Mouse (Mus musculus) R1 (cell line): ENCODE measurements around the gene Tspan1.

Experiments used
- DNase-seq: peaks from one replicate; pipeline ENCODE4 v3.0.0-alpha.2; 2018; ENCODE audit warnings: low read depth, low spot score

Gene Tspan1

DNA sequence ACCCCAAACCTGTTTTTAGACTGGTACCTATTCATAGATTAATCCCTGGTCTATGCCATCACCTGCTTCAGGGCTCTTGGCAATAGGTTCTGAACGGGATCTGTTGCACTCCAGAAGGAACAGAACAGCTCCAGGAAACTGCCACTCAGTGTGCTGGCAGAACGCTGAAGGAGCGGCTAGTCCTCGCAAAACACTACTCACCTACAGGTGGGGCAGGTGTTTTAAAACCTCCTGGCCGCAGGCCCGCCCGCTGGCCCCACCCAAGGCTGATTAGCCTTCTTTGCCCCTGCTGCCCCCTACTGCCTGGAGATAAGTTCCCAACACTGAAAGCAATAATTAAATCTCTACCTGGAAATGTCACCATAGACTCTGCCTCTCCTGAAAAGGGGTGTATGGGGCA is at the start of gene Tspan1:
Gene Tspan1, minus strand, starts transcription at position 198 of the 400 bp plus-strand sequence.
- peak; percentile 41 for DNase-seq

DNA sequence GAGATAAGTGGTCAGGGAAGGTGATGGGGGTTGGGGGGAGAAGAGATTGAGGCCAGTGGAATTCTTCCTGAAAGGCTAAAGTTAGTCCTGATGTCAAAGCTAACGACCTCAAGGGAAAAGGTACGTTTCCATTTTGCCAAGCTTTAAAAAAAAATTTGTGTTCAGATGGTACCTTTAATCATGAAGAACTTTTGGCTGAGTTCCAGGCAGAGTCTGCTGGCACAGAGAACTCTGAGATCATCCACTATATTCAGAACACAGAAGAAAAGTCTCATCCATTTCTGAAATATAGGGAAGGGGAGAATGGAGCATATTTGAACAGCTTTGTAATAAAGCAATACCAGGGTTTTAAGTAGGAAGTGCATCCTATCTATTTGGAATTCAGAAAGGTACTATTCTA is 49.6 kb upstream of the Tspan1 start:
- no peak for DNase-seq

DNA sequence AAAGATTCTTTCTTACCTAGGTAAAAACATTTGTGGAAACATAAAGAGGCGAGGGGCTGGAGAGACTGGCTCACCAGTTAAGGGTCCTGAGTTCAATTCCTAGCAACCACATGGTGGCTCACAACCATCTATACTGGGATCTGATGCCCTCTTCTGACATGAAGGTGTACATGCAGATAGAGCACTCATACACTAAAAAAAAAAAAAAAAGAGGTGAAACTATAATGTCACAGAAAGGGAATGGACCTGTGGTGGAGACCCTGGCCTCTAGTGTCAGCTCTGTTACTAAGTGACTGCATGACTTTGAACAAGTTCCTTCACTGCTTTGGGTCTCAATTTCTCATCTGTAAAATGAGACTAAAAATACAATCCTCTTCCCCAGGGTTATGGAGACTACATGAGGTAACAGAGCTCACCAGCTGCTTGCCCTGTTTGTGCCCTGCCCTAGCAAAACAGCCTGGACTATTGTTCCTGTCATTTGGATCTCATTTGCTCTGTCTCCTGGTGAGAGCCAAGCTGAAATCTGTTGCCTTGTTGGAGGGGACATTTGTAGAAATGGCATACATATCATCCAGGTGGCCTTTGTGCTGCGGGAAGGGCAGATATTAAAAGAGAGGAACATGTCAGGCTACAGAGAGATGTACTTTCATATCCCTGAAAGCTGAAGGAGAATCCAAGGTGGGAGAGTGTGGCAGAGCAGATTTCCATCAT is 48.6 kb upstream of the Tspan1 start:
- peak; percentile 25 for DNase-seq

DNA sequence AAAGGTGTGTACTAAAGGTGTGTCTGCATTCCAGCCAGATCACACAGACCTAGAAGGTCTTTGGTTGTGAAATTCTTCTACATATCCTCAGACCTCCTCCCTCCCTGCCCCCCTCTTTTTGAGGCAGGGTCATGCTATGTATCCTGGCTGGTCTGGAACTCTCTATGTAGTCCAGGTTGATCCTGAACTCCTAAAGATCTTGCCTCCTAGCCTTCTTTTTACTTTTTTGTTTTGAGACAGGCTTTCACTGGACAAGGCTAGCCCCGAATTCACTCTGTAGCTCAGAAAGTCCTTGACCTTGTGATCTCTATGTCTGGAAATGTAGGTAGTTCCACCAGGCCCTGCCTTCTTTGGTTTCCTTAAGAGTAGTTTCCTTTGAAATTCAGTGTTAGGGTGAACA is 41.5 kb upstream of the Tspan1 start:
- peak; percentile 71 for DNase-seq

DNA sequence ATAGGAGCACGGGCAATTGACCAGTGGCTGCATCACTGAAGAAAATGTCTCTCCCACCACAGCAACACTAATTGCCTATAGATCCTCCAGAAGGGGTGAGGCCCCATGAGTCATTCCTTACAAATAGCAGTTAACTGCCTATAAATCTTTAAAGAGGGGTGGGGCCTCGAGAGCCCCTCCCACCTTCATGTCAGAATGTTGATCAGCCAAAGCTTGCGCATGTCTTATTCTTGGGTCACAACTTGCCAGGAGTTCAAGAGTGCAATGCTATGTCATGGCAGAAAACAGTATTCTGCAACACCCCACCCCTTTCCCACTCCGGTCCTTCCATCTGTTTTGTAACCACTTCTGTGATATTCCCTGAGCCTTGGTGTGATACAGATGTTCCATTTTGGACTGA is 39.1 kb upstream of the Tspan1 start:
- peak; percentile 63 for DNase-seq

DNA sequence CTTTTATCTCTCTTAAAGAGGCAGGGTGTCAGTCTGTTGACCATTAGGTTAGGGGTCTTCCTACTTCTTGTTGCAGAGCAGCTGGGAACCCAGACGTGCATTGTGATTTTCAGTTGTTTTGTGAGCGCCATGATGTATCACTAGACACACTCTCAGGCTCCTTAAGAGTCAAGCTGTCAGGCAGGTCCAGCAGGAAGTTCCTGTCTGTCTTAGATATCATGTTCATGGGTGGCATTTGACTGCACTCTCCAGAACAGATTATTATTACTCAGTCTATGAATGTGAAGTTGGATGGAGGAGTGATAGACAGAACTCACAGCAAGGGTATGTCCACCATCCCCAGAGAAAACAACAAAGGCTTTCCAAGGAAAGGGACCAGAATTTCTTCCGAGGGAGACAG is 37.0 kb upstream of the Tspan1 start:
- no peak for DNase-seq

DNA sequence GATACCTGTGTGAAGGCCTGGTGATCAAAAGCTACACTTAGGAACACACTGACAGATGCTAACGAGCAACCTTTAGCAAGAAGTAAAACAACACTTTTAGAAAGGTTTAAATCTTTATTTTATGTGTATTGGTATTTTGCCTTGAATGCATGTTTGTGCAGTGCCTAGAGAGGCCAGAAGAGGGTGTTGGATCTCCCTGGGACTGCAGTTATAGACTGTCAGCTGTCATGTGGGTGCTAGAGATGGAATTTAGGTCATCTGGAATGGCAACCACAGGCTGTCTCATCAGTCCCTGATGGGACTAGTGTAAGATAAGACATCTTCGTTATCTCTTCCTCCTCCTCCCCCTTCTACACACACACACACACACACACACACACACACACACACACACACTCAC is 31.0 kb upstream of the Tspan1 start:
- DNase-seq: no peak

DNA sequence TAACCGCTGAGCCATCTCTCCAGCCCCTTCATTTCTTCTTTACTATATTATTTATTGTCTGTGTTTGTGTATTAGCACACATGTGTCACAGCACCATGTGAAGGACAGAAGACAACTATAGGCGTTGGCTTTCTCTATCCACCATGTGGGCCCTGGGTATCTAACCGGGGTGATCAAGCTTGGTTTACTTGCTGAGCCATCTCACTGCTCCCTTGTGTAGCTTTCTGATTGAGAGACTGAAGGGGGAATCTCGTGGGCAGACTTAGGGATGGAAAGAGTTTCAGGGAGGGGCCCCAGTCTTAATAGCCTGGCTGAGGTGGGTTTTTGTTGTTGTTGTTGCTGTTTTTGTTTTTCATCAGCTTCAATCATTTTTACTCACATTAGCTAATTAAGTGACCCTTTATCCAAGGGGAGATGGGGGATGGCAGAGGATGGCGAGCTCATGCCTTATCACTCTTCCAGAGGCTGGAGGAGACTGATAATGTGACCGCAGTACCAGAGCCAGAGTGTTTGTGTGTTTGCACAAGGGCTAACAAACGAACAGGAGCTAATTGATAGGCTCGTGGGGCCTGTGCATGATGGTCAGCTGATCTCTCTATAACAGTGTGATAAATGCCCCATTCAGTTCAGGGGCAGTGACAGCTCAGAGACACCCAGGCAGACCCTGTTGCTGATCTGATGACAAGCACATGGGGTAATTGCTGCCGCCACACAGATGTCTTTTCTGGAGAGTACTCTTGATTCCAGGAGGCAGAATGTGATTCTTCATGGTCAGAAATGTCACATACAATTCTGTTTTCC is 26.4 kb upstream of the Tspan1 start:
- DNase-seq: no peak

DNA sequence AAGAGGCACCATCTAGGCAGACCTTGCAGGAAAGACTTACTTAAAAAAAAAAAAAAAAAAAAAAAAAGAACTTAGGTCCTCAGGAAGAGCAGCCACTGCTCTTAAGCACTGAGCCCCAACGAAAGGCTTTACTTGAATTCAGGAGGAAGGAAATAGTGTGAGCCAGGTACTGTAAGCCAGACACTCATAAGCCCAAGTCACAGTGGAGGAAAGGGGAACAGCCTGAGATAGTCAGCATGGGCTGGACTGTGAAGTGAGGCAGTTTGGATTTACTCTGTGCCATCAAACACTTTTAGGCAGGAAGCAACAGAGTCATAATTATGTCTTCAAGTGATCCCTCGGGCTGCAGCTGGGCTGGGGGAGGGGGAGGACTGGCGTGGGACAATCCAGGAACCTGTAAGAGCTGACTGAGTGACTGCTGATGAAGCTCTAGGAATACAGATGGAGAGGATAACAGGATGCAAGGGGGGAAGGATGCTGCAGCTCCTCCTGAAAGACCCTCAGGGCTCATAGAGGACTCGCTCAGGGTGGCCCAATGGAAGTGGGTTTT is 25.0 kb upstream of the Tspan1 start:
- DNase-seq: no peak

DNA sequence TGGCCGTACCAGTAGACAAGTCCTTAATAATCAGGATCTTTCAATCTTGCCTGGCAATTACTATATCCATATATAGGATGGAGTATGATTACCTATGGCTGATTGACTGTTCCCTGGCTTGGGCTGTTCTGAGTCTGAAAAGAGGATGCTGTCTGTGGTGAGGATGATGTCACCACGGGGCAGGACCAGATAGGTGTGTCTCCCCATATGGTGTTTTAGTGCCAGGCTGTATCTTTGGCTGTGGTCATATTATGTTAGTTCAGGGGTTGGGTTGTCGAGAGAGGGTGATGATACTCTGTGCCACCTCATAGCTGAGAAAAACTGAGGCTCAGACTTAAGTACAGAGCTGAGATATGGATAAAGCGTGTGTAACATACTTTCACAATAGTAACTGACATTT is 17.7 kb upstream of the Tspan1 start:
- no peak for DNase-seq

DNA sequence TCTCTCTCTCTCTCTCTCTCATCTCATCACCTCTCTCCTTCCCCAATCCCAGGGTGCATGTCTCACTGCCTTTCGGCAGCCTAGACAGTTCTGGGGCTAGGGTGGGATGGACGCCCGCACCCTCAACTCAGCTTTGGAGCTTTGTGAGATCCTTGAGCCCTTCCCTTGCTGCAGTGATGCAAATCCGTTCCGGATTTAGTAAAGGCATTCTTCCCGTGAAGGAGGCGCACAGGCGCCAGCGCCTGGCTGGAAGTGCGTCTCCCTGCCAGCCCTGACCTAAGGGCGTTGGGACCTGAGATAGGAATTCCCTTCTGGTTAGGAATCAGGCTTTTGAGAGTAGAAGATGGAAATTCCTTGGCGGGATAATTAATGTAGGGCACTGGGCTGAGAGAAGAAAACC is 15.3 kb upstream of the Tspan1 start:
- peak; percentile 80 for DNase-seq

DNA sequence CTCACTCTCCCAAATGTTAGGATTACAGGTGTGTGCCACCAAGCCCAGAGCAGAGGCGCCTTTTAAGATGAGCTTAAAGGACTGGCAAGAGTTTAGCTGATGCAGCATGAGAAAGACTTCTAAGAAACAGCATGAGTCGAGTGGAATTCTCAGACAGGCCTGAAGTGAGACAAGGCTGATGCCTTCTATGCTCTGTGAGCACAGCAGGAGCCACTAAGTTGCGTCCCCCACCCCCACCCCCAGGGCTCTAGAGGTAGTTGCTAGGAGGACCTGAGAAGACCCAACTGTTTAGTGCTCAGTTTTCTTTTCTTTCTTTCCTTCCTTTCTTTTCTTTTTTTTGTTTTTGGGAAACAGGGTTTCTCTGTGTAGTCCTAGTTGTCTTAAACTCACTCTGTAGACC is 14.7 kb upstream of the Tspan1 start:
- peak; percentile 67 for DNase-seq

DNA sequence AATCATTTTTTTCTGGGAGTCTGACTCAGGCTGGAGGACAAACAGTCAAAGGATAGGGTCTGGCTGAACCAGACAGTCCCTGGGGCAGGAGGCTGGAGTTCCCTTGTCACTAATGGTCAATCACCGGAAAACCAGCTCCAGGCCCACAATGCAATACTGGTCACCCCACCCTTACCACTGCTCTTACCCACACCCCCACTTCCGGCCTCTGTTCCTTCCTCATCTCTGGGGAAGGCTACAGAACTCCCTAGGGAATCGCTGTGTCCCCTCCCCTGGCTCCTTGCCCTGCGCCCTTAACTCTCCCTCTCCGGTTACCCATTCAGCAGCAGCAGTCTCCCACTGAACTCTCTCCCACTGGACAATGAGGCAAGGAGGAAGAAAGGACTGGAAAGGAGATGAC is 9.7 kb upstream of the Tspan1 start:
- peak; percentile 53 for DNase-seq

DNA sequence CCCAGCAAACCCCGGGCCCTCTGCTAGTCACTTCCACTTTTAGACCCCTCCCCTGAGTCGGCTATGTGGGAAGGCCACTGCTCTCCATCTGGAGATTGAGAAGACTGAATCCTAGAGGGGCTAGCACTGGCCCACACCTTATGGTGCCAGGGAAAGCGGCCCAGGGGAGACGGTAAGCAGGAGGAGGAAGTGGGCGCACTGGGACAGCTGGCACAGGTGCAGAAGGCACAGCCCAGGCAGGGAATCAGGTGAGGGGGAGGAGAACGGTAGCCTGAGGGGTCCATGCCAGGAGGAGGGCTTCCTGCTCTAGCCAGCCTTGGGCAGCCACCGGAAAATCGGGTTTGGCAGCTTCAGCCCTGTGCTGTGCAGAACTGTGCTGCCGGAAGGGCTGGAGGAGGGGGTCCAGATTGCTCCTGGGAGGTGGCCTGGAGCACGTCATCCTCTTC is 9.2 kb upstream of the Tspan1 start:
- peak; percentile 71 for DNase-seq

DNA sequence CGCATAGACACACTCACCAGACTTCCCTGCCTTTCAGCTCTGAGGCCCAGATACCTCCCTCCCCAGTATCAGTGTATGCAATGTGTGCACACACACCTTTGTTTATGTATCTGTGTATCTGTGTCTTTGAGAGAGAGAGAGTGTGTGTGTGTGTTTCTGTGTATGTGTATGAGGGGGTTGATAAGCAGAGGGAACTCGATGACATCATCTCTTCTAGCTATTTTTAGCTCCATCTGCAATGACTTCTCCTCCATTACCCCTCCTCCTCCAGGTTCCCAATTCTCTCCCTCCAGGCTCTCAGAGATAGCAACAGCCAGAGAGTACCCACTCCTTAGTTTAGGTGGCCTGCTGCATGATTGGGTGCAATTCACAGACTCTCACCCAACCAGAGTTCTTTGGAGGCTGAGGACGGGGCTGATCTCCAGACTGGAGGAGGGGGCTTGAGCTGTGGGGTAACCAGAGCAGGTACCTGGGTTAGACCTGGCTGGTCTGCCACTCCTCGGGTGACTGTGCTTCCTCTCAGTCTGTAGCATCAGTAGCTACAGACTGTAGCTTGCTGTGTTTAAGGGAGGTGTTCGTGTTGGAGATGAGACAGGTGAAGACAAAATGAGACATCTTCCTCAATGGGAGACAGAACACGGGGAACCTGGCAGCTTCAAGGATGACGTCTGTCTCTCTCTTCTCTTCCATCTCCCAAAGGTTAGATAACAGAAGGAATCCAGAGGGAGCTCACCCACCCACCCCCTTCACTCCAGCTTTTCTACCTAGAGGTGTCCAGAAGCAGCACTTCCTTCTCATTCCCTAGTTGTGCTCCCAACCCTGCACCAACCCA is 8.5 kb upstream of the Tspan1 start:
- no peak for DNase-seq

DNA sequence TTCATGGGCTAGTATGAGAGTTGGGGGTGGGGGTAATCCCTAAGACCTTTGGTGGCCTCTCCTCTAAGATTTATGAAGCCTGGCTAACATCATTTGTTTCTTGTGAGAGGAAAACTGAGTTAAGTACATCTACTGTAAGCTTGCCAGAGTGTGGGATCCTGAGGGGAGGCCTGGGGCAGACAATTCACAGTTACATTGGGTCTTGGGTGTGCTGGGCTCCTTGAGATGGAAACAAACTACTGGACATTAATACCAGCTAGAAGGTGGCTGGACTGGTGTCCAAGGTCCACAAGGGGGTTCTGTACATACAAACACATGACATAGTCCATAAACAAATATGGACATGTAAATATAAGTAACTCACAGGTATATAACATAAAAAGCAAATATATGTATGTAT is 7.7 kb upstream of the Tspan1 start:
- DNase-seq: no peak

DNA sequence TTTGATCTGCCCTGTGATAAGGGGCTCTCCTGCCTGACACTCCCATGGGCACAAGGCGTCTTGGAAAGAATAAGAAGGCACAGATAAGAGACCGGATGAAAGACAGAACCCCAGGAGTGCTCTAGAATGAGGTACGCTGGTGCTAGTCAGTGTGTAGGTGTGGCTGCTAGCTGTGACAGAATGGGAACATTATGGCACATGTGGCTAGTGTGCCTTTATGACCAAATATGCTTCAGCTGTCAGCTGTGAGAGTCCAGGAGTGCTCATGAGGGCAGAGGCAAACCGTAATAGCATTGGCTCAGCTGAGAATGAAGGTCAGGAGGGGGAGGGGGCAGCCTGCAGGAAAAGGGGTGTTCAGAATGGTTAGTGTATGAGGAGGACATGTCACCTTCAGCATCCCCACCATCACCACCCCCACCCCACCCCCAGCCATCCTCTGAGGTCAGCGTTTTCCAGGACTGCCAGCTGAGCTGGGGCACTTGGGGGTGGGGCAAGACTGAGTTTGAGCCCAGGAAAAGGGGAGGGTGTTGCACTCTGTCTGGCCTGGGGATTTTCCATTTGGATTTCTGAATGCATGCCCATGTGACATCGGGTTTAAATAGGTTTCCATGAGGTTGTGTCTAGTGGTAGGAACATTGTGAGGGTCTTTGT is 7.2 kb upstream of the Tspan1 start:
- DNase-seq: no peak

DNA sequence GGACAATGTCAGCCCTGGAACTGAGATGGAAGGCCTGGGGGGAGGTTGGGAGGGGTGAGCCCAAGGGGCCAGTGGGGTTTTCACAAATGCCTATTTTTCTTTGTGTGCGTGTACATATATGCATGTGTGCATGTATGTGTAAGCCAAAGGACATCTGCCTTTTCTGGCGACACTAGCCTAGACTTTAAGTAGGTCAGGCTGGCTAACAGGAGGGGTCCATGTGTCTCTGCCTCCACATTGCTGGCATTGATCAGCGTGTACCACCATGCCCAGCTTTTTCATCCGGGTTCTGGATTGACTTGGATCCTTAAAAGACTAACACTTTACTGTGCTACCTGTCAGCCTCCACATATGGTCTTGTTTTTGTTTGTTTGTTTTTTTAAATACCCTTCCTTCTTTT is 6.4 kb upstream of the Tspan1 start:
- no peak for DNase-seq

DNA sequence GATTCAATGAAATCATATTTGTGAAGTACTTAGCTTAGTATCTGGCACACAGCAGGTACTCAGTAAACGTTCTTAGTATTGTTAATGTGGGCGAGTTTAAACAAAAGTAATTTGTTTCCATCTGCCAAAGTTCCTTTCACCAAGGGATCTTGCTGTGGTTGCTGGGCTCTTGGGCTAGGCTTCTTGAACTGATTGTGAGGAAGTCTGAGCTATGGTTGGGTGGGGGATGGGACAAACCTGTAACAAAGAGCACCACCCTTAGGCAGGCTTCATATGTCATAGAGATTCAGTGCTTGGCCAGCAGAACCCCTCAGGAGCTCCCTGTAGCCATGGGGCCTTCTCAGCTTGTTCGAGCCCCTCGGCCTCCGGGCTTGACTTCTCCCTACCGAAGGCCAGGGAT is 5.7 kb upstream of the Tspan1 start, which contains the start of the genes 1700042G07Rik and Gm49337:
Gene 1700042G07Rik, plus strand, starts transcription at position 301 of the 400 bp plus-strand sequence.
Gene Gm49337, plus strand, starts transcription at position 313 of the 400 bp plus-strand sequence.
- DNase-seq: no peak

DNA sequence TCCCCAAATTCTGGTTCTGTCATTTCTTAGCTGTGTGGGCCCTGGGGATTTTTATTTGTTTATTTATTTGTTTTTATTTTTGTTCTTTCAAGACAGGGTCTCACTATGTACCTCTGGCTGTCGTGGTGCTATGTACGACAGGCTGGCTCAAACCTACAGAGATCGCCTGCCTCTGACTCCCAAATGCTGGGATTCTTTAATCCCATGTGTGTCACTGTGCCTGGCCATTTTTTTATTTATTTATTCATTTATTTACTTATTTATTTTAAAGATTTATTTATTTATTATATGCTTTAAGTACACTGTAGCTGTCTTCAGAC is 1.9 kb upstream of the Tspan1 start:
- DNase-seq: no peak

DNA sequence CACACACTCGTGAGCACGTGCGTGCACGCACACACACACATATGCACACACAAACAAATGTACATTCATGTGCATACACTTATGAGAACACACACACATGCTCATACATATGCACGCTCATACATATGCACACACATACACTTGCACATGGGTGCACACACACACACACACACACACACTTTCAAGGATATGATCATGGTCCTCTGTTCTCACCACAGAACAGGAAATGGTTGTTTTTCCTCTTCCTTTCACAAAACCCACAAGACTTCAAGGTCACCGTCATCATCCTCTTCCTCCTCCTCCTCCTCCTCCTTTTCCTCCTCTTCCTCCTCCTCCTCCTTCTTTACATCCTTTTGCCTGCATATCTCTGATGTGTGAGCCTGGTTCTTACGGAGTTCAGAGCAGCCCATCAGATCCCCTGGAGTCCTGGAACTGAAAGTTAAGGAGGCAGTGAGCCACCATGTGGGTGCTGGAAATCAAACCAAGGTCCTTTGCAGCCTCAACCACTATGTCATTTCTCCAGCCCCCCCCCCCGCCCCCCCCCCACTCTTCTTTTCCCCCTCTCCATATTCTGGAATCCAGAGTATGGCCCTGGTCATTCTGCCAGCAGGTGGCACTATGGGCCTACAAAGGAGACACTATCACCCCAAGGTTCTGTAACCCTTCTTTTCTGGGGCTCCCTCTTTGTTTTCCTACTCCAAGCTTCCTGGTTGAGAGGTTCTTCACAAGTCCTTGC is 1.4 kb upstream of the Tspan1 start:
- peak; percentile 58 for DNase-seq
